Mouse (Mus musculus) MEL (cell line): ENCODE measurements at regions not wholly inside any gene's neighbourhood (a gene's known extent, or its start where the extent isn't known, plus 50 kb on each side); places are given as distances from the start of the nearest gene placed in this dataset.

Experiments used
- DNase-seq: peaks from one replicate; pipeline ENCODE4 v3.0.0; 2011; ENCODE audit warnings: low read depth, low spot score
- H3K27ac ChIP-seq: 2 replicates; pipeline ENCODE4 v1.5.1; 2012; ENCODE audit warnings: low read depth, mild to moderate bottlenecking, control low read depth, low read length, moderate library complexity; ENCODE audit not compliant: control insufficient read depth
- H3K27me3 ChIP-seq, 2 experiments: fragments of 150-350 bp in 1 of 2; sonication (generic) in 1 of 2; 2 replicates each; pipeline ENCODE4 v1.6.1; 2012; ENCODE audit warnings: low read length in 2 of 2, mild to moderate bottlenecking in 2 of 2, improper control_type of control experiment in 1 of 2, moderate library complexity in 1 of 2; ENCODE audit not compliant: insufficient read depth in 2 of 2, control insufficient read depth in 1 of 2
- H3K36me3 ChIP-seq, 2 experiments: 2 replicates each; pipeline ENCODE4 v1.6.1; 2012 to 2014; ENCODE audit warnings: low read length in 2 of 2, improper control_type of control experiment in 1 of 2, inconsistent platforms in 1 of 2, mild to moderate bottlenecking in 1 of 2; ENCODE audit not compliant: insufficient read depth in 2 of 2, control insufficient read depth in 1 of 2
- H3K4me1 ChIP-seq, 2 experiments: fragments of 150-350 bp in 1 of 2; sonication (generic) in 1 of 2; 2 replicates each; pipeline ENCODE4 v1.6.1; 2012; ENCODE audit warnings: low read length in 2 of 2, improper control_type of control experiment in 1 of 2, mild to moderate bottlenecking in 1 of 2; ENCODE audit not compliant: insufficient read depth in 2 of 2, control insufficient read depth in 1 of 2
- H3K4me3 ChIP-seq, 2 experiments: fragments of 150-350 bp in 1 of 2; sonication (generic) in 1 of 2; 2 replicates each; pipeline ENCODE4 v1.5.1; 2012; ENCODE audit warnings: low read depth in 2 of 2, low read length in 2 of 2, mild to moderate bottlenecking in 2 of 2, moderate library complexity in 2 of 2, control low read depth in 1 of 2, improper control_type of control experiment in 1 of 2; ENCODE audit not compliant: control insufficient read depth in 1 of 2, insufficient read depth in 1 of 2
- H3K79me2 ChIP-seq: 2 replicates; pipeline ENCODE4 v1.6.1; 2012; ENCODE audit warnings: mild to moderate bottlenecking, low read length, moderate library complexity; ENCODE audit not compliant: control insufficient read depth, poor library complexity, insufficient read depth
- H3K9ac ChIP-seq: 2 replicates; pipeline ENCODE4 v1.6.1; 2012; ENCODE audit warnings: low read depth, mild to moderate bottlenecking, control low read depth, low read length, moderate library complexity; ENCODE audit not compliant: control insufficient read depth, poor library complexity, severe bottlenecking
- H3K9me3 ChIP-seq: fragments of 150-350 bp; sonication (generic); replicated peaks from 2 replicates; pipeline ENCODE4 v1.6.1; 2012; ENCODE audit warnings: mild to moderate bottlenecking, low read length, improper control_type of control experiment, moderate library complexity; ENCODE audit not compliant: insufficient read depth
- BHLHE40 ChIP-seq: IDR thresholded peaks from 2 replicates; pipeline ENCODE4 v1.6.1; 2012; ENCODE audit warnings: low read depth, mild to moderate bottlenecking, inconsistent platforms, low read length, improper control_type of control experiment, borderline replicate concordance
- CHD1 ChIP-seq: IDR thresholded peaks from 2 replicates; pipeline ENCODE4 v1.6.1; 2012; ENCODE audit warnings: low read depth, mild to moderate bottlenecking, inconsistent platforms, low read length, improper control_type of control experiment
- ELF1 ChIP-seq: IDR thresholded peaks from 2 replicates; pipeline ENCODE4 v1.6.1; 2014; ENCODE audit warnings: low read depth, mild to moderate bottlenecking, inconsistent platforms, low read length, improper control_type of control experiment, moderate library complexity
- EP300 ChIP-seq, 2 experiments: IDR thresholded peaks; 2 replicates each; pipeline ENCODE4 v1.6.1; 2011; ENCODE audit warnings: improper control_type of control experiment in 2 of 2, low read length in 2 of 2, low read depth in 1 of 2, mild to moderate bottlenecking in 1 of 2
- GABPA ChIP-seq: IDR thresholded peaks from 2 replicates; pipeline ENCODE4 v1.6.1; 2012; ENCODE audit warnings: low read depth, mild to moderate bottlenecking, inconsistent platforms, low read length, improper control_type of control experiment, moderate library complexity
- KAT2A ChIP-seq: conservative IDR thresholded peaks from 2 replicates; pipeline ENCODE4 v1.6.1; 2012; ENCODE audit warnings: low read depth, low read length, improper control_type of control experiment, inconsistent platforms
- NRF1 ChIP-seq: IDR thresholded peaks from 2 replicates; pipeline ENCODE4 v1.6.1; 2014; ENCODE audit warnings: low read depth, mild to moderate bottlenecking, inconsistent platforms, low read length, improper control_type of control experiment, moderate library complexity; ENCODE audit not compliant: poor library complexity, insufficient read depth, severe bottlenecking
- POLR2A ChIP-seq, 2 experiments: IDR thresholded peaks; 2 replicates each; pipeline ENCODE4 v1.6.1; 2011 to 2012; ENCODE audit warnings: low read length in 2 of 2, mild to moderate bottlenecking in 2 of 2, control low read depth in 1 of 2, improper control_type of control experiment in 1 of 2, low read depth in 1 of 2, moderate library complexity in 1 of 2; ENCODE audit not compliant: control insufficient read depth in 1 of 2, insufficient read depth in 1 of 2, poor library complexity in 1 of 2
- POLR2AphosphoS5 ChIP-seq: IDR thresholded peaks from 2 replicates; pipeline ENCODE4 v1.6.1; 2012; ENCODE audit warnings: low read depth, borderline replicate concordance, mild to moderate bottlenecking, inconsistent platforms, low read length, moderate library complexity, mixed read lengths
- SIN3A ChIP-seq: IDR thresholded peaks from 2 replicates; pipeline ENCODE4 v1.6.1; 2012; ENCODE audit warnings: low read length, improper control_type of control experiment, inconsistent platforms
- SMC3 ChIP-seq: IDR thresholded peaks from 2 replicates; pipeline ENCODE4 v1.6.1; 2011; ENCODE audit warnings: low read depth, low read length, improper control_type of control experiment
- TAL1 ChIP-seq: IDR thresholded peaks from 2 replicates; pipeline ENCODE4 v1.6.1; 2012; ENCODE audit warnings: mild to moderate bottlenecking, inconsistent platforms, low read length, moderate library complexity, mixed read lengths
- TBP ChIP-seq: IDR thresholded peaks from 2 replicates; pipeline ENCODE4 v1.8.0; 2011; ENCODE audit warnings: low read depth, low read length, improper control_type of control experiment
- TCF12 ChIP-seq: IDR thresholded peaks from 2 replicates; pipeline ENCODE4 v1.6.1; 2014; ENCODE audit warnings: low read depth, mild to moderate bottlenecking, inconsistent platforms, low read length, improper control_type of control experiment, moderate library complexity
- UBTF ChIP-seq: IDR thresholded peaks from 2 replicates; pipeline ENCODE4 v1.6.1; 2012; ENCODE audit warnings: low read depth, mild to moderate bottlenecking, inconsistent platforms, low read length, improper control_type of control experiment, moderate library complexity, borderline replicate concordance; ENCODE audit not compliant: insufficient read depth
- USF2 ChIP-seq, 2 experiments: IDR thresholded peaks; 2 replicates each; pipeline ENCODE4 v1.6.1; 2011 to 2012; ENCODE audit warnings: improper control_type of control experiment in 2 of 2, low read length in 2 of 2, borderline replicate concordance in 1 of 2, inconsistent platforms in 1 of 2, low read depth in 1 of 2, mild to moderate bottlenecking in 1 of 2; ENCODE audit not compliant: insufficient read depth in 1 of 2
- ZKSCAN1 ChIP-seq: IDR thresholded peaks from 2 replicates; pipeline ENCODE4 v1.6.1; 2012; ENCODE audit warnings: low read depth, mild to moderate bottlenecking, inconsistent platforms, low read length, improper control_type of control experiment, moderate library complexity

DNA sequence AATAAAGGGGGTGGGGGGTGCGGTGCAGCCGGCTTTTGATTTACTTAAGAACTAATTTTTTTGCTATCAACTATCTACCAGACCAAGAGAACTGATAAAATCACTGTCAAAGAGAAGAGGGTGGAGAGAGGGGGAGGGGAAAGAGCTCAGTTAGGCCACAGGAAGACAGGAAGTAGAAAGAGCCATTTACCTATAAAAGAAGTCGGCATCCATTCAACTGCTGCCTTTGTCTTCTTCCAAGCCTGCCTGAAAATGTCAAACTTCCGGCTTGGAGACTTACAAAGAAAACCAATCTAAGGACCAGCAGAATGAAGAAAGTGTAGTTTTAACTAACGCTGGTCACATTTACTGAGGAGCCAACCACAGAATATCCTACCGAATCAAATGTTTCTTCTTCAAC is 562.4 kb downstream of the Nebl start:
- no peak for TF ChIP-seq TAL1
- H3K36me3 ChIP-seq, result no peaks in the 10 kb centered on the region
- H3K9ac ChIP-seq, result no peak overlapping the region
- H3K27ac ChIP-seq, result no peak overlapping the region
- no peak for DNase-seq
- H3K4me3 ChIP-seq, result no peak overlapping the region
- no peaks in the 10 kb centered on the region for H3K27me3 ChIP-seq
- no peaks in the 10 kb centered on the region for H3K4me1 ChIP-seq
- no peaks in the 10 kb centered on the region for H3K79me2 ChIP-seq
- H3K9me3 ChIP-seq, result no peaks in the 10 kb centered on the region

DNA sequence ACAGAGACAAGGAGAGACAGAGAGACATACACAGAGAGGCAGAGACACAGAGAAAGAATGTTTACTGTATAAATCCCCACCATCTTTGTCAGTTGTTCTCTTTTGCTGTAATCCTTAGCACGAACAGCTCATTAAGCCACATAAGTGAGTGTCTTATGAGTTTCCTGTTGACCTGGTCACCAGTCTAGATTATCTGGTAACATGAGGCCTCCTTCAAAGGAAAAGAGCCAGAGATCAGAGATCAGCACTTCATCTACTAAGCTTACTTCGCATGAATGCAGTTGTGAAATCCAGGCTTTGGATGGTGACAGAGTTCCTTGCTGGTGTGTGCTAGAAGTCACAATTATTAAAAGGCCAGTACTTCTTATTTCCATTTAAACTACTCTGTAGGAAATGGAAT is 566.2 kb downstream of the Nebl start:
- no peaks in the 10 kb centered on the region for H3K79me2 ChIP-seq
- no peak overlapping the region for H3K4me3 ChIP-seq
- no peaks in the 10 kb centered on the region for H3K36me3 ChIP-seq
- H3K4me1 ChIP-seq, result no peaks in the 10 kb centered on the region
- no peaks in the 10 kb centered on the region; a peak in 1 of 4 replicates for H3K27me3 ChIP-seq
- no peak overlapping the region for H3K27ac ChIP-seq
- TF ChIP-seq KAT2A, result no peak
- TF ChIP-seq POLR2AphosphoS5, result no peak
- no peak for TF ChIP-seq SMC3
- no peak for TF ChIP-seq ELF1
- TF ChIP-seq TBP, result no peak
- TF ChIP-seq POLR2A (IDR thresholded peaks at IDR 0.05; ENCODE audit: control insufficient read depth in 1 of 2, insufficient read depth in 1 of 2, low read depth in 1 of 2, low read length in 2 of 2, poor library complexity in 1 of 2), result no peak
- no peak for TF ChIP-seq SIN3A
- TF ChIP-seq BHLHE40, result no peak
- no peak for TF ChIP-seq USF2 (IDR thresholded peaks at IDR 0.05; ENCODE audit: borderline replicate concordance in 1 of 2, insufficient read depth in 1 of 2, low read depth in 1 of 2, low read length in 2 of 2)
- TF ChIP-seq GABPA, result no peak
- TF ChIP-seq ZKSCAN1, result no peak
- TF ChIP-seq EP300 (IDR thresholded peaks at IDR 0.05; ENCODE audit: low read depth in 1 of 2, low read length in 2 of 2), result no peak
- no peak for TF ChIP-seq UBTF
- no peak for TF ChIP-seq CHD1
- TF ChIP-seq TCF12, result no peak
- TF ChIP-seq NRF1, result no peak
- no peak overlapping the region for H3K9ac ChIP-seq
- no peaks in the 10 kb centered on the region for H3K9me3 ChIP-seq
- no peak for DNase-seq
